Mouse (Mus musculus) spleen, postnatal 10 days (tissue): Measurements from ENCODE around the gene Stambpl1.

Experiments used
- DNase-seq, 2 experiments: peaks; one replicate each; pipeline ENCODE4 v3.0.0; 2021 to 2022; ENCODE audit warnings: low spot score in 2 of 2

Stambpl1 gene

GRCm38 (mm10) chr19:34284383-34284782, 92.4 kb downstream of the Stambpl1 start:
- DNase-seq, result no peak

GRCm38 (mm10) chr19:34284826-34285225, 92.8 kb downstream of the Stambpl1 start:
- DNase-seq, result no peak

GRCm38 (mm10) chr19:34287221-34287620, 95.2 kb downstream of the Stambpl1 start:
- DNase-seq, result no peak

GRCm38 (mm10) chr19:34287656-34288415, 95.8 kb downstream of the Stambpl1 start:
- no peak for DNase-seq

- no peak for DNase-seq
These were observed 96.7 kb downstream of the Stambpl1 start for GRCm38 (mm10) chr19:34288696-34289095.
